Mouse (Mus musculus) heart, postnatal 14 days (tissue): ENCODE measurements around the gene Ppp2r2d. TPM values are rescaled to one million over a fixed set of nuclear protein-coding genes. Genes with fewer than 3 reads are reported as not detected.

Source experiments
- DNase-seq, 2 experiments: peaks; one replicate each; pipeline ENCODE4 v3.0.0; 2021 to 2022
- intact Hi-C: fragments of 180-260 bp; cut with DNase I; formaldehyde crosslinking; loops from one replicate; pipeline ENCODE4 v1.15.1; 2025
- total RNA-seq, 2 experiments: library from RNA; stranded (reverse); gene quantifications; 2 replicates each; pipeline ENCODE4 v1.2.3; 2021

Gene Ppp2r2d
- total RNA-seq, 2 experiments from 2014 or later: 44.8 to 46.9 TPM

- intact Hi-C loops: no loop called here
Observed at GRCm38 (mm10) chr7:138910193-138910562, 64.3 kb downstream of the Ppp2r2d start.

DNA sequence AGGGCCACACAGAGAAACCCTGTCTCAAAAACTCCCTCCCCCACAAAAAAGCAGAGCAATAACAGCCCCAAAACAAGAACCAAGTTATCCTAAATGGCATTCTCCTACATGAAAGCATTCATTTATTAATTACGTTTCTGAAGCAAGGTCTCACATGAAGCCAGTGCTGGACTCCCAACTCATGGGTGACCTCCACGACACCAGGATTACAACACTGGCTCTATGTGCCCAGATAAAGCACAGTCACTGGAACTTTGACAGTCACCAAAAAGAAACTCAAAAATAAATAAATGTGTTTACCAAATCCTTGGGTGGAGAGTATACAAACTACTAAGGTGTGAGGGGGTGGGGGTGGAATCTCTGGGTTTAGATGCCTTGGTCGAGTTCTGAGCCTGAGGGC is 67.7 kb downstream of the Ppp2r2d start:
- DNase-seq: no peak
- intact Hi-C loops: no loop called here

More at GRCm38 (mm10) chr7:138910193-138910562, 64.3 kb downstream of the Ppp2r2d start:
- no peak for DNase-seq

DNA sequence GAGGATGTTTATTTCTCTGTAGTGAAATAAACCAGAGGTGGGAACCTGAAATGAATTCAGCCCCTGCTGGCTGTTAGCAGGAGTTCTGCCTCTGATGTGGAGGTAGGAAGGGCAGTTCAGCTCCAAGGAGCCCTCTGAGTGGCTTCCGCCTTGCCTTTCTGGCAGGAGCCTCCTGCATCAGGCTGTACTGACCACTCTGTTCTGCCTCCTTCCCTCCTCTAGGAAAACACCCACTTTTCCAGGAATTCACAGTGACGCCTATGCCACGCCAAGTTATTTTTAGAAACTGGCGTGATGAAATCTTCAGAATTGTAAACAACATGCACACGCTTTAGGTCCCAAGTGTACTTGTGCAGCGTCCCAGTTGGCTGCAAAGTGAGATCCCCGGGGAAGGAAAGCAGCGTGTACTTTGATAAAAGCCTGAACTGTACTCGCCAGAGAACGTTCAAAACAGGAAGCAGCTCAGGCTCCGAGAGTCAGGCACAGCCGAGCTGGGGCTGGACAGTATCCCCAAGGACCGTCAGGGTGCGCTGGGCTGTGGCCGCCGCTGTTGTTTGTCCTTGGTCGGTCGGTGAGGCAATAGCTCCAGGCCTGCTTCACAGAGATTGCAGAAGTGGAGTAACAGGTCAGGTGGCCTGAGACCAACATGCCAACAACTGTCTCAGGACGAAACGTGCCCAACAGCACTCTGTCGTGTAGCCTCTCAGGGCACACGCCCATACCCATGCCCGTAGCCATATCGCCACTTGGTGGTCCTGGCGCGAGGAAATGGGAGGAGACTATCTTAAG is 73.5 kb downstream of the Ppp2r2d start:
- intact Hi-C loops: no loop called here
- DNase-seq: peak; percentile 84 to 85

- intact Hi-C loops: loop anchor here (1.0 to 10.0 kb wide), 2 partner anchors 79 to 187 kb away; no protein-coding TSS in a partner anchor
- no peak for DNase-seq
Observed at GRCm38 (mm10) chr7:138921611-138922010, 75.7 kb downstream of the Ppp2r2d start.

- intact Hi-C loops: loop anchor here (1.0 to 10.0 kb wide), 2 partner anchors 84 to 189 kb away; no protein-coding TSS in a partner anchor
- DNase-seq: peak; percentile 43 to 46
Observed at GRCm38 (mm10) chr7:138923756-138924425, 78.0 kb downstream of the Ppp2r2d start.

- no peak for DNase-seq
- intact Hi-C loops: loop anchor here (10.0 kb wide), 1 partner anchor 194 kb away; no protein-coding TSS in a partner anchor
Observed at GRCm38 (mm10) chr7:138928456-138928855, 82.6 kb downstream of the Ppp2r2d start.

Other genes starting within 250 kb of the Ppp2r2d start
- 10 to 100 TPM; 21.4 to 23.9 TPM for gene Mapk1ip1, start 194 bp downstream of the Ppp2r2d start, total RNA-seq
- gene Bnip3, start 63.4 kb downstream of the Ppp2r2d start, total RNA-seq: 100 to 1,000 TPM; 157 to 188 TPM
- under 1 TPM in 1 of 2 experiments, not detected in 1; 0.31 TPM for gene Jakmip3, start 94.7 kb downstream of the Ppp2r2d start, total RNA-seq
- gene Dpysl4, start 239.9 kb downstream of the Ppp2r2d start, total RNA-seq: 1 to 10 TPM; 1.8 to 3.7 TPM